Mouse (Mus musculus): ENCODE measurements at regions not wholly inside any gene's neighbourhood (a gene's known extent, or its start where the extent isn't known, plus 50 kb on each side); places are given as distances from the start of the nearest gene placed in this dataset.
A peak's percentile ranks its signal among the peaks of the same experiment; 100 is the strongest.

DNA sequence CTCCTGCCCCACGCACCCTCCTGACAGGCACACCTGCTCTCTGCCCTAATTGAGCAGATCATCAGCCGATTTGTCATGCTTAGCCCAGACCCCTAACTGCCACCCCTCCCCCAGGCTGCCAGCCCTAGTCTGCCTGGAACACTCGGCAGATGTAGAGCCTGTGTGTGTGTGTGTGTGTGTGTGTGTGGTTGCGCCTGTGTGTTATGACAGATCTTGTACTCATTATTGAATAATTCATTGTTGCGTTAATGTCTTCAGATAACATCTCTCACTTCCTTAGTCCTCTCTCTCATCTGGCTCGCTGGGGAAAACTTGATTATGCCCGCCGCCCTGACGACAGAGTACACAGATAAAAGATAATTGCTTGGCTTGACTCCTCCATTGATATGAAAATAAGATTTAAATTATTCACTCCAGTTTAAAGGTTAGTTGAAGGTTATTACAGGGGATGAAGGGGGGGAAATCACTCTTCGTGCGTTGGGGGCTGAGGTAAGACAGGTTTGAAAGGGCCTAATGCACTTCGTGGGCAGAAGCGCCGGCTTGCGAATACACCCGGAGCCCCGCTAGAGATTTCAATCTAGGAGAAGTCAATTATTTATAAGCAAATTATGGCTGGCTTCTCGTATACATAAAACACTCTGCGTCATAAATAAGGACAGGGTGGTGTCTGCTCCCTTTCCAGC lies 260.3 kb upstream of the Tle3 start:
- peak overlapping the region; percentile 66 for H3K27ac ChIP-seq

DNA sequence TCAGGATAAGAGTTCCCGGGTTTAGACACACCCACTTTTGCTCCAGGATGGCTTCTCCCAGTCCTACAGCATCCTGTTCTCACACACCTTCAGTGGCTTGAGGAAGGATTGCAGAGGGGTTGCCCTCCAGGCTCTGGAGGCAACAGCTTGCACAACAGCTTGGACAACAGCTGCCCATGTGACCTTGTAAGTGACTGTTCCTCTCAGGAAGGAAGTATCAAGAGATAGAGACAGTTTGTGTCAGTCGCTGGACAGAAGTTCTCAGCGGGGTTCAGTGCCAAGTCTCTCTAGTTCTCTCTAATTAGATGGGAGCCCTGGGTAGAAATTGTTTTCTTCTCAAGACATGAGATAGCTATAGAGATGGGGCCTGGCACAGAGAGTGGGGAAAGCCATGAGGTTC lies 252.9 kb upstream of the Tle3 start:
- Histone ChIP-seq H3K9me3 (no peaks in the 10 kb centered on the region), H3K27ac (no peak overlapping the region), H3K36me3 (no peaks in the 10 kb centered on the region), H3K4me3 (no peak overlapping the region), H3K27me3 (ENCODE audit: insufficient read depth, poor library complexity, severe bottlenecking) (peaks cover 19% of the 10 kb centered on the region), H3K4me1 (replicated peaks) (peaks cover 22% of the 10 kb centered on the region; the same call in 1 of the 2 replicates)
- DNase-seq (ENCODE audit: low spot score) = no peak
- WGBS = 88% methylated on average over 3 of the region's 3 CpGs

More for the DNA sequence above, 260.3 kb upstream of the Tle3 start:
- Histone ChIP-seq H3K9me3 (no peaks in the 10 kb centered on the region), H3K27me3 (ENCODE audit: insufficient read depth, poor library complexity, severe bottlenecking) (peaks cover 30% of the 10 kb centered on the region), H3K4me3 (no peak overlapping the region), H3K4me1 (replicated peaks) (peaks cover 38% of the 10 kb centered on the region), H3K36me3 (no peaks in the 10 kb centered on the region)
- DNase-seq (ENCODE audit: low spot score) = peak; percentile 82
- 49% methylated on average over 19 of the region's 19 CpGs for WGBS

DNA sequence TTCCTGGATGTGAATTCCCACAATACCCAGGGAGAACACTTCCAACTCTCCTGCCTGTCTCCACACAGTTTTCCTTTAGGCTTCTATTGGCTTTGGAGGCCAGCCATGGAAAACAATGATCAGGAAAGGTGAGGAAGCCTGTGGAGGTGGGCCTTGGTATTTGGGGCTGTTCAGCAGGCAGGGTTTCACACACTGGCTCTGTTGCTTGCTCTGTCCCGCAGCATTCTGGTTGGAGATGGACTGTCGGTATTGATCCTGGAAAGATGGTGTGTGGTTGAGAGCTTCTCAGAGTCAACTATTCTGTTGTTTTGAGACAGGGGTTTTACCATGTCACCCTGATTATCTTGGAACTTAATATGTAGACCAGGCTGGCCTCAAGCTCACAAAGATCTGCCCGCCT lies 251.6 kb upstream of the Tle3 start:
- no peak overlapping the region for H3K4me3 ChIP-seq
- H3K27me3 ChIP-seq (ENCODE audit: insufficient read depth, poor library complexity, severe bottlenecking) = peaks cover 16% of the 10 kb centered on the region
- H3K36me3 ChIP-seq = no peaks in the 10 kb centered on the region
- 83% methylated on average over 3 of the region's 3 CpGs for WGBS
- H3K9me3 ChIP-seq = no peaks in the 10 kb centered on the region
- H3K4me1 ChIP-seq (replicated peaks) = peaks cover 20% of the 10 kb centered on the region; the same call in 1 of the 2 replicates
- H3K27ac ChIP-seq = 0 out of 2 replicates have a peak overlapping the region, but pooled peaks have one; percentile 16
- no peak for DNase-seq (ENCODE audit: low spot score)

DNA sequence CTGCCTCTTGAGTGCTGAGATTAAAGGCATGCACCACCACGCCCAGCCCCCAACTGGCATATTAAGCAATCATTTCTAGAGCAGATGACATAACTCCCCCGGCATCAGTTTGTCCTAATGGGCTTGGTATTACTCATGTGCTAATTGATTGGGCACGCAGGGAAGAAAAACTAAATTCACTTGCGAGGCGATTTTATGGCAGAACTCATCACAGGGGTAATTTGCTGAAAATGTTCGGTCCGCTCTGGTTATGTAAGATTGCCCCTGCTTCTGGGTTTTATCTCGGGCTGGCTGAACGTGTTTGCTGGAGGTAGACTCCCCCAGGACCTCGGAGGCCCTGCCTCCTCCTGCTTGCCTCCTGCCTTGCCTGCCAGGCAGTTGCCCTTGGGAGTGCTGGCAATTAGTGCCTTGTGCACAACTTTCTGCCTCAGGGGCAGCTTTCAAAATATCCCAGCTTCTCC lies 251.2 kb upstream of the Tle3 start:
- H3K4me3 ChIP-seq = no peak overlapping the region
- H3K27ac ChIP-seq = no peak overlapping the region
- H3K9me3 ChIP-seq = no peaks in the 10 kb centered on the region
- no peaks in the 10 kb centered on the region for H3K36me3 ChIP-seq
- peaks cover 20% of the 10 kb centered on the region for H3K27me3 ChIP-seq (ENCODE audit: insufficient read depth, poor library complexity, severe bottlenecking)
- peaks cover 20% of the 10 kb centered on the region; the same call in 1 of the 2 replicates for H3K4me1 ChIP-seq (replicated peaks)
- 77% methylated on average over 10 of the region's 10 CpGs for WGBS
- no peak for DNase-seq (ENCODE audit: low spot score)

DNA sequence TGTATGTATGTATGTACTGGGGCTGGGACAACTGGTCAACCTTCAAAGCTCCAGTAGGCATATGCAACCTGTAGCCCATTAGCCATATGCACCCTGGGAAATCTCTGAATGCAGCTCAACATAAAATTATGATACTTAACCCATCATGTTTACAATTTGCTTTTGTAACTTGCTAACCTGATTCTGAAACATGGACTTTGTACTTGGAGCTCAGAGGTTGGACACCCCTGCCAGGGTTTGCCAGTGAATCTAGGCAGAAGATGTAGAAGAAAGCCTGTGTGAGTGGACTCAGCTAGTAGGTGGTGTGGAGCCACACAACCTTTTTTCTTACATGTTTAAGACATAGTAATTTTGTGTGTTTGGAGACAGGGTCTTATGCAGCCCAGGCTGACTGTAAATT lies 248.7 kb upstream of the Tle3 start:
- H3K27ac ChIP-seq = no peak overlapping the region
- no peaks in the 10 kb centered on the region for H3K36me3 ChIP-seq
- H3K4me1 ChIP-seq (replicated peaks) = peaks cover 20% of the 10 kb centered on the region; the same call in 1 of the 2 replicates
- H3K27me3 ChIP-seq (ENCODE audit: insufficient read depth, poor library complexity, severe bottlenecking) = peaks cover 22% of the 10 kb centered on the region
- no peak for DNase-seq (ENCODE audit: low spot score)
- H3K9me3 ChIP-seq = no peaks in the 10 kb centered on the region
- no peak overlapping the region for H3K4me3 ChIP-seq

DNA sequence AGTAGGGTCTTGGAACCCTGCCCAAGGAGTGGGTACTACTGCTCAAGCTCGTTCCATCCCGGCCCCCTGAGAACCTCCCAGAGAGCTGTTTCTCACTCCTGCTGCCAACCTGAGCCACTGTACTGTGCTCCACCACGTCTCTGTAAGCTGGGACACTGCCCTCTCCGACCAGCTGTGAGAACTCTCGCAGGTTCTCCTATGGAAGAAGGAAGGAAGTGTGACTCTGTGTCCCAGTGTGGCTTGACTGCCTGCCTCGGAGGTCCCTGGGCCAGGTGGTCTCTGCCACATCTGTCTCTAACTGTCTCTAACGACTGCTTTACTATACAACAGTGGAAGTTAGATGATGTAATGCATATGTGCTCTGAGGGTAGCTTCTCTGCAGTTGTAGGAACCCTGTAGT lies 246.4 kb upstream of the Tle3 start:
- H3K36me3 ChIP-seq = no peaks in the 10 kb centered on the region
- DNase-seq (ENCODE audit: low spot score) = no peak
- H3K4me1 ChIP-seq (replicated peaks) = peaks cover 17% of the 10 kb centered on the region
- H3K4me3 ChIP-seq = no peak overlapping the region
- H3K27me3 ChIP-seq (ENCODE audit: insufficient read depth, poor library complexity, severe bottlenecking) = peaks cover 22% of the 10 kb centered on the region
- peak overlapping the region; percentile 35 for H3K27ac ChIP-seq
- H3K9me3 ChIP-seq = no peaks in the 10 kb centered on the region
- 78% methylated on average over 7 of the region's 7 CpGs for WGBS

DNA sequence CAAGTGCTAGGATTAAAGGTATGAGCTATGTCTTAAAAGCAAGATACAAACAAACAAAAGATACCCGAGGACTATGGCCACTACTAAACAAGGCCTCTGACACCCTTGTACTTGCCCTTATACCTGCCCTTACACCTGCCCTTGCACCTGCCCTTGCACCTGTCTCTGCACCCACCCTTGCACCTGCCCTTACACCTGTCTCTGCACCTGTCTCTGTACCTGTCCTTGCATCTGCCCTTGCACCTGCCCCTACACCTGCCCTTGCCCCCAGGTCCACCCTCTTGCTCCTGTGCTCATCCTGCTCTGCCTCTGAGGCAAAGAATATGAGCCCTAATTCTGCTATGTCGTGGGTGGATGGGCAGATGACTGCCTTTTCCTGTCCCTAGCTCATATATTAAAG lies 244.1 kb upstream of the Tle3 start:
- Histone ChIP-seq H3K27ac (no peak overlapping the region), H3K27me3 (ENCODE audit: insufficient read depth, poor library complexity, severe bottlenecking) (peaks cover 23% of the 10 kb centered on the region), H3K9me3 (no peaks in the 10 kb centered on the region), H3K4me3 (no peak overlapping the region), H3K36me3 (no peaks in the 10 kb centered on the region), H3K4me1 (replicated peaks) (peaks cover 6% of the 10 kb centered on the region)
- 78% methylated on average over 2 of the region's 2 CpGs for WGBS
- no peak for DNase-seq (ENCODE audit: low spot score)

DNA sequence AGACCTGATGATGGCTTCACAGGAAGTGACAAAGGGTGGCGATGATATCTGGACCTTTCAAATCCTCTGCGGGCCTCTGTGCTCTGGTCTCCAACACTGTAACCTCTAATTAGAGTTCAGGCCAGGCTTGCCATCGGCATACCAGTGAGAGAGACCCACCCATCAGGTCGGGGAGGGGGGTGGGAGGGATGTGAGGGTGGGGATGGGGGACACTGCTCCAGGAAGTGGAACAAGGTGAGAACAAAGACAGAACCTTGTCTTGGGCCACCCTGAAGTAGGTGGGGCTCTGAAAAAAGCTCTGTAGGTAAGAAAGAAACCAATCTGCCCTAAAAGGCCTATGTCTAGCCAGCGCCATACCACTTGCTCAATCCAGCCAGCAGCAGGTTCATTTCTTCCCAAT lies 243.0 kb upstream of the Tle3 start:
- DNase-seq (ENCODE audit: low spot score) = no peak
- Histone ChIP-seq H3K27ac (no peak overlapping the region), H3K27me3 (ENCODE audit: insufficient read depth, poor library complexity, severe bottlenecking) (peaks cover 28% of the 10 kb centered on the region), H3K9me3 (no peaks in the 10 kb centered on the region), H3K4me1 (replicated peaks) (peaks cover 6% of the 10 kb centered on the region), H3K4me3 (no peak overlapping the region), H3K36me3 (no peaks in the 10 kb centered on the region)
- 73% methylated on average over 5 of the region's 5 CpGs for WGBS

DNA sequence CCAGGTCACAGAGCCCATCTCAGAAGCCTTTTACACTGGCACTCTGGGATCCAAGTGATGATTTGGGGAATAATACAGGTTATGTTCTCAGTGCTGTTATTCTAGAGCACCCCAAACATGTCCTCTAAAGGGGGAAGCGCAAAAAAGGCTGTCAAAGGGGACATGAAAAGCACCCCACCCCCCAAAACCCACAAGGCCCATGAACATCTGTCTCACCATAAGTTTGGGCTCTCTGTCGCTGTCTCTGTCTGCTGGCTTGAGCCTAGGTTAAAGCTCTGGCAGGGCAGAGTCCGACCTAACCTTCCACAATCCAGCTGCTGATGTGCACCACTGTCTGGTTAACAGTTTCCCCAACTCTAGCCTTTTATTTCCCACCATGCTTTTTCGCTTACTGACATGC lies 241.3 kb upstream of the Tle3 start:
- no peak for DNase-seq (ENCODE audit: low spot score)
- H3K27me3 ChIP-seq (ENCODE audit: insufficient read depth, poor library complexity, severe bottlenecking) = peaks cover 20% of the 10 kb centered on the region
- H3K27ac ChIP-seq = 0 out of 2 replicates have a peak overlapping the region, but pooled peaks have one; percentile 59
- no peak overlapping the region for H3K4me3 ChIP-seq
- H3K36me3 ChIP-seq = no peaks in the 10 kb centered on the region
- peaks cover 21% of the 10 kb centered on the region for H3K4me1 ChIP-seq (replicated peaks)
- H3K9me3 ChIP-seq = no peaks in the 10 kb centered on the region
- WGBS = 71% methylated on average over 4 of the region's 4 CpGs

DNA sequence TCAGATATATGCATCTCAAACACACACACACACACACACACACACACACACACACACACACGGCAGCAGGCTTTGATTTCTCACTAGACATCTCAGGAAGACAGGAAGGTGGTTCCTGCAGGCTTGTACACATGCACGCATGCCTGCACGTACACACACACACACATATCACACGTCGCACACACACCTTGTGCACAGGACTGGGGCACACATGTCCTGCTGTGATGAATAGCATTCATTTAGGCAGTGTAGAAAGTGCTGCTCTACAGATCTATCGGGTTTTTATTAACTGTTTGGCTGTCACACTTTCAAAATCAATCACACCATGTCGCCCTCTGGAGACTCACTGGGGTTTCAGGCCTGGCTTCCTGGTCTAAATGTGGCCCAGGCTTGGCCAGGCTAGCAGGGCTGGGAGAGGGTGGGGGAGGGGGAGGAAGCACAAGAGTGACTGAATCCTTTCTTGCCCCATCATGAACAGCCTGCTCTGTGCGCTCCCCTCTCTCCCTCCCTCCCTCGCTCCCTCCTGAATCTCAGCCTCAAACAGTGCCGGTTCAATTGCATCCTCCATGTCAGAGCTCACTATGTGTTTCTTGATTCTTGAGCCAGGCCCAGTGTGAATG lies 236.8 kb upstream of the Tle3 start:
- Histone ChIP-seq H3K27ac (peak overlapping the region; percentile 69), H3K36me3 (no peaks in the 10 kb centered on the region), H3K27me3 (ENCODE audit: insufficient read depth, poor library complexity, severe bottlenecking) (peaks cover 26% of the 10 kb centered on the region), H3K4me3 (no peak overlapping the region), H3K4me1 (replicated peaks) (peaks cover 42% of the 10 kb centered on the region), H3K9me3 (no peaks in the 10 kb centered on the region)
- DNase-seq (ENCODE audit: low spot score) = peak; percentile 44
- WGBS = 45% methylated on average over 10 of the region's 10 CpGs

DNA sequence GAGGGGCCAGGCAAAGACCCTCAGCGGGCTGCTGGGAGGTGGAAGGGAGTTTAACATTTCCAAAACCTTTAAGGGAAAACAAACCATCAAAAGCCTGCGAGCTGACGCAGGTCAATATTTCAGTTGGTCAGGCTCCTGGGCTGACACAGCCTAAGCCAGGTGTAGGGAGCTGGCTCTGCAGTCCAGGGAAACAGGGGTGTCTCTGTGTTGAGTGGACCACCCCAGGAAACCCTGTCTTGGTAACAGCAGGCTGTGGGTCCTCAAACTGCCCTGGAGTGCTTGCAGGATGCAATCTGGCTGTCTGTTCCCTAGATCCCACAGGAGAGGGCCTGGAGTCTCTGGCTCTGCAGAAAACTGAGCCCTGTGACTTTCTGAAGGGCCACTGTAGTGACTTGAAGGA lies 236.2 kb upstream of the Tle3 start:
- Histone ChIP-seq H3K36me3 (no peaks in the 10 kb centered on the region), H3K27me3 (ENCODE audit: insufficient read depth, poor library complexity, severe bottlenecking) (peaks cover 26% of the 10 kb centered on the region), H3K4me3 (no peak overlapping the region), H3K9me3 (no peaks in the 10 kb centered on the region), H3K27ac (peak overlapping the region; percentile 69), H3K4me1 (replicated peaks) (peaks cover 36% of the 10 kb centered on the region)
- DNase-seq (ENCODE audit: low spot score) = no peak
- WGBS = 54% methylated on average over 3 of the region's 3 CpGs

DNA sequence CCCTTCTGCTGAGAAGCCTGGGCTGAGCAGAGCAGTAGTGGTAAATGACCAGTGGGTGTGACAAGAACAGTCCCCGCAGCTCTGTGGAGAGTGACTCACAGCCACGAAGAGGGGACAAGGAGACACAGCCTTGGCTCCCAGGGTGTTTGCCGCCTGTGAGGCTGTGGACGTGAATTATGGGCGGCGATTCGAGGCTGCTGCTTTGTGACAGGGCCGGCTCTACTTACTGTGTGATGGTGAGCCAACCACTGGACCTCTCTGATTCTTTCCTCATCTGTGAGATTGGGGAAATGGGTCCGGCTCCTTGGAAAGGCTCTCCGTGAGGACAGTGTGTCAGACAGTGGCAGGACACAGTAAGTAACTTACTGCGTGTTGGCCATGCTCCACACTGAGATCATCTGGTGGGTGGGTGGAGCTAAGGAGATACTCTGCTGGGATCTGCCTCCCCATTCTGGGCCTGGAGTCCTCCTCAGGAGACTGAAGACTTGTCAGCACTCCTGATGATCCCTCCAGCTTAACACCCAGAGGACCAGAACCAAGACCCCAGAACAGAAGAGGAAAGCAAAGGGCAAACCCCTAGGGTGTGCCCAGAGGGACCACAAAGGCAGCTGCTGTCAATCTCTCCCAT lies 233.3 kb upstream of the Tle3 start:
- Histone ChIP-seq H3K27me3 (ENCODE audit: insufficient read depth, poor library complexity, severe bottlenecking) (peaks cover 9% of the 10 kb centered on the region), H3K36me3 (no peaks in the 10 kb centered on the region), H3K9me3 (no peaks in the 10 kb centered on the region), H3K27ac (peak overlapping the region; percentile 41; the same call in 1 of the 2 replicates), H3K4me3 (no peak overlapping the region), H3K4me1 (replicated peaks) (peaks cover 36% of the 10 kb centered on the region)
- WGBS = 76% methylated on average over 11 of the region's 11 CpGs
- DNase-seq (ENCODE audit: low spot score) = no peak

DNA sequence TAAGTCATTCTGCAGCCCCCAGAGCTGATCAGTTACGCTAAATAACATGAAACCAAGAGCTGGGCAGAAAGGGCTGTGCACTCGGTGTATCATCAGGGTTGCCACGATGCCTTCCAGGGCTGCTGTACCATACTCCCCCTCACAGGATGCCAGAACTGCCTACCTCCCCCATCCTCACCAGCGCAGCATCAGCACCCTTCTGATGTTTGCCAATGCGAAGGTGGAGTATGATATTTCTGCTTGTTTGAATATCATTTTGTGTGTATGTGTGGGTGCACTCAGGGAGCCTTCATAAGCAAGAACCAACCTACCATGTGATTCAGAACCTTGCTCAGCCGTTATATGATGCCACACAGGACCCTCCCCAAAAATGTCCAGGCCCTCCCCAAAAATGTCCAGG lies 229.1 kb upstream of the Tle3 start:
- Histone ChIP-seq H3K27ac (no peak overlapping the region), H3K36me3 (no peaks in the 10 kb centered on the region), H3K4me3 (no peak overlapping the region), H3K27me3 (ENCODE audit: insufficient read depth, poor library complexity, severe bottlenecking) (peaks cover 14% of the 10 kb centered on the region), H3K9me3 (no peaks in the 10 kb centered on the region), H3K4me1 (replicated peaks) (peaks cover 10% of the 10 kb centered on the region; the same call in 1 of the 2 replicates)
- no peak for DNase-seq (ENCODE audit: low spot score)
- WGBS = 90% methylated on average over 6 of the region's 6 CpGs
